Mouse (Mus musculus) cortical plate, adult 2 months (tissue): ENCODE results near the gene Fam170b.

Source experiments
- CTCF ChIP-seq: fragments of 200-500 bp; IDR thresholded peaks from 2 replicates; pipeline ENCODE4 v1.5.1; 2011; ENCODE audit warnings: mild to moderate bottlenecking, control low read depth, low read length; ENCODE audit not compliant: insufficient read depth; ENCODE audit errors: extremely low read depth
- POLR2A ChIP-seq: fragments of 200-500 bp; IDR thresholded peaks from 2 replicates; pipeline ENCODE4 v1.6.1; 2011; ENCODE audit warnings: mild to moderate bottlenecking, low read length, control low read depth; ENCODE audit not compliant: insufficient read depth; ENCODE audit errors: extremely low read depth

DNA sequence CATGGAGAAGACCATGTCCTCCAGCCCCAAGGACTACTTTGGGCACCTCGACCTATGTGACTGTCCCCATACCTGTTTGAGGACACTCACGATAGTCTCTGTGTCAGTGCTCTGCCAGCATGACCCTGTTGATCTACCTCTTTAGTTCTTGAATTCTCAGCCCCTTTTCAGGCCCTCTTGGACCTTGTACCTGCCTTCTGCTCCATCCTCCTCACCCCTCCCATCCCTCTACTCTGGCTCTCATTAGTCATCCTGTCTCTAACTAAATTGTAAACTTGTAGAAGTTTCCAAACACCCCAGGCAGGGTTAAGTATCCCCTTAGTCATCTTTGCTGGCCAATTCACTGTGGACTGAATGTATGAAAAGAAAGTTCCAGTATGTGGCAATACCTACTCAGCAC, 36.0 kb upstream of the Fam170b start:
- no peak for TF ChIP-seq CTCF
- TF ChIP-seq POLR2A, result no peak
